Mouse (Mus musculus) kidney, postnatal 4 days (tissue): Measurements from ENCODE around the gene Dpm3.

Experiments used
- DNase-seq, 2 experiments: peaks; one replicate each; pipeline ENCODE4 v3.0.0; 2021; ENCODE audit warnings: mixed read lengths in 2 of 2

Dpm3 gene

DNA sequence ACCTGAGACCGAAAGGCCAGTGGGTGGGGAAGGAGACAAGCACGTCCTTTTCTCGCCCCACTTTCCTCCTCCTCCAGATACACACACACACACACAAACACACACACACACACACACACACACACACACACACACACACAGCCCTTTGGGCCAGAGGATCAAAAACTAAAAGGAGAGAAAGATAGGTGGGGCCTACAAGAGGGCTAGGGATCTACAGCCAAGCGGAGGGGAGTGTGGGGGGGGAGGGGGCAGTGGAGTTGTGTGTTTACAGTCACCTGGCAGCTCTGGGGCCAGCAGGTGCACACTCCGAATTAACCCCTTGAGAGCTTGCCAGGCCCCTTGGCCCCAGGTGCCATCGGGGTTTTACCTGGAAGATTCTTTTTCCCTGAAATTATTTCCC is 26.5 kb upstream of the Dpm3 start:
- no peak for DNase-seq

- DNase-seq: peak in 1 of 2 experiments; percentile 56
Observed at GRCm38 (mm10) chr3:89233562-89234110, 25.5 kb upstream of the Dpm3 start.

DNA sequence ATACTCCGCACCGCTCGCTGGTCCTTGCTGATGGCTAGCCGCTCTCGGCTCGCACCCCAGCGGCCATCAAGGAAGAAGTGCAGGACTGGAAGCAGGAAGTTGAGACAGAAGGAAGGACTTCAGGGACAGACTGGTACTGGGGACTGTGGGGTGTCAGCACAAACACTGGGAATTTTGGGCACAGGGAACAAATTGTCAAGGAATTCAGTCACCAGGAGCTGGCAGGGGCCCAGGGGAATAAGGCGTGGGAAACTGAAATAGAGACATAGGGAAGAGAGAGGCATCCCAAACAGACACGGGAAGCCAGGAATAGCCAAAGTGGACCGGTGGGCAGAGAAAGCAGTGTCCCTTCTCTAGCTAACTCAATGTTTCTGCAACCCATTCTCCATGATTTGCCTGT is 22.6 kb upstream of the Dpm3 start:
- no peak for DNase-seq

DNA sequence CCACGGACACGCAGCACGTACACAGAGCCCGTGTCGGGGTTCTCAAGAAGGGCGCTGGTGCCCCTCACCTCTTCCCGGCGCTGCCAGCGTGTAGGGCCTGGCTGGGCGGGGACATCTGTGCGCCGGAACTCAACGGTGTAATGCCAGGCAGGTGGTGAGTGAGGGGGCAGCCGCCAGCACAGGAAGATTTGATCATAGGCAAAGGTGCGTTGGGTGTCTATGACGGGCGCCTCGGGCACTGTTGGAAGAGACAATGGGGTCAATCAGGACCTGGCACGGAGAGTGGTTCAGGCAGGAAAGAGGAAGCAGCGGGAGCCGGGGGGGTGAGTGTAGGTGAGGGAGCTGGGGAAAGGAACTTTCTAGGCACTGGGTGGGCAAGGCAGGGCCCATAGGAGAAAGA is 21.5 kb upstream of the Dpm3 start:
- DNase-seq: no peak

GRCm38 (mm10) chr3:89238494-89238893 is 20.7 kb upstream of the Dpm3 start:
- peak in 1 of 2 experiments; percentile 51 for DNase-seq

- DNase-seq: peak; percentile 76 to 84
Observed at GRCm38 (mm10) chr3:89242331-89242895, 16.7 kb upstream of the Dpm3 start.

- DNase-seq: peak; percentile 70 to 82
Observed at GRCm38 (mm10) chr3:89243609-89244008, 15.5 kb upstream of the Dpm3 start.

DNA sequence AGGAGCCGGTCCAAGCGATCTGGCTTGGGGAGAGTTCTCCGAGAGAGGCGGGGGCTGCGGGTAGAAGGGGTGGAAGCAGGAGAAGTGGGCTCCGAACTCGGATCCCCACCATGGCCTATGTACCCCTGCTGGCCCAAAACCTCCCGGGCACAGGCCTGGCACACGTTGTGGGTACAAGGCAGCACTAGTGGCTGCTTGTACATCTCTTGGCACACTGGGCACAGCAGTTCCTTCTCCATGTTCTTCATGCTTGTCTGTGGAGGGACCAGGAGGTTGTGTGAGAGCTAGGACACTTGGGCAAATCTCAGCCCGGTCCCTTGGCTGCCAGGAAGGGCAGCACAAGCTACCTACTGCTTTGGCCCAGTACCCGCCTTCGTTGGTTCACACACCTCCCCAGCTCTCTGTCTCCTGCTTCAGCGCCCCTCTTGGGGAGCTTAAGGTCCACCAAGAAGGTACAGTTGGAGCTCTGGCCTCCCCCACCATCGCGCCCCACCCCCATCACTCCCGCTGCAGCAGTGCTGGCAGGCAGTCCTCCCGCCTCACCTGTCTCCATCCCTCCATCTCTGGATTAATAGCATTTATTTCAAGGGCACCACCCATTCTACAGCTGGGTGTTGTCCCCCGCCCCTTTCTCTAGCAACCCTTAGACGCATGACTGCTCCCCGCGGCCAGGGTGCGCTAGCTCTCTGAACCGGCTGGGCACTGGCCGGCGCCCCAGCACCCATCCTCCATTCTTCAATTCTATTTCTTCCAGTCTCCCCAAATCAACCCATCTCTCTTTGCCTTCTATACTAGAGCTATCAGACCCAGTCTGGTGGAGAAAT is 14.8 kb upstream of the Dpm3 start:
- DNase-seq: peak; percentile 63 to 72

- peak; percentile 62 to 72 for DNase-seq
Observed at GRCm38 (mm10) chr3:89244982-89245687, 14.0 kb upstream of the Dpm3 start.

- DNase-seq: peak; percentile 46 to 61
Observed at GRCm38 (mm10) chr3:89245688-89246171, 13.4 kb upstream of the Dpm3 start, which contains the start of gene Krtcap2. Gene Krtcap2, plus strand, starts transcription at chr3:89245966.

DNA sequence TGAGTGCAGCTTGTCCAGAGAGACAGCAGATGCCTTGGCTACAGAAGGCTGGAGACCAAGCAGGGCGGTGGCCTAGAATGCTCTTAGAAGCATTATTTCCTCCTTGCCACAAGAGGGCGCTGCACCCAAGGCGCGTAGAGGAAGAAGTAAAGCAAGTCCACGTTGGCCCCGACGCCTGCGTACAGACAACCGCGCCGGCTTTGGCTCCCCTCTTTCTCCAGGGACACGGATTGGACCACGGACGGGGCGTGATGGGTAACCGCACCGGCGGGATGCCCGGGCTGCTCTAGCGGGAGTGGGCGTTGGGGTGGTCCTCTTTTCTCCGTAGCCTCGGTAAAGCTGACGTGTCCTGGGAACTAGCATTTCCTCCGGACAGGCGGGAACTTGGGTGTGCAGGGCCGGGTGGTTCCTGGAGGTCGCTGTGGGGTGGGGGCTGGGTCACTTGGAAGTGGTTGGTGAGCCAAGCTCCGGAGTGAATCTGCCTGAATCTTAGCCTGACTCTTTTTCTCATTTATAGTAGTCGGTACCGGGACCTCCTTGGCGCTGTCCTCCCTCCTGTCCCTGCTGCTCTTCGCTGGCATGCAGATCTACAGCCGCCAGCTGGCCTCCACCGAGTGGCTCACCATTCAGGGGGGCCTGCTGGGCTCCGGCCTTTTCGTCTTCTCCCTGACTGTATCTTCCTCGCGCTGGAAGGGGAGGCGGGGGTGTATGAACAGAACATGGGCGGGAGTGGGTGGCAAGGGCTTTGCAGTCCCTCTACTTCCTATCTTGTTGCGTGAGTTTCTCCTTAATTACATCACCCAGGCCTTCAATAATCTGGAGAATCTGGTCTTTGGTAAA is 12.7 kb upstream of the Dpm3 start, which contains the start of gene Trim46:
Trim46 (minus strand) TSS at position 49 of the 840 bp plus-strand sequence.
- DNase-seq: peak; percentile 91 to 95

GRCm38 (mm10) chr3:89247466-89247865 is 11.7 kb upstream of the Dpm3 start:
- DNase-seq: no peak

GRCm38 (mm10) chr3:89250435-89251040 is 8.6 kb upstream of the Dpm3 start:
- DNase-seq: peak; percentile 80 to 86

DNA sequence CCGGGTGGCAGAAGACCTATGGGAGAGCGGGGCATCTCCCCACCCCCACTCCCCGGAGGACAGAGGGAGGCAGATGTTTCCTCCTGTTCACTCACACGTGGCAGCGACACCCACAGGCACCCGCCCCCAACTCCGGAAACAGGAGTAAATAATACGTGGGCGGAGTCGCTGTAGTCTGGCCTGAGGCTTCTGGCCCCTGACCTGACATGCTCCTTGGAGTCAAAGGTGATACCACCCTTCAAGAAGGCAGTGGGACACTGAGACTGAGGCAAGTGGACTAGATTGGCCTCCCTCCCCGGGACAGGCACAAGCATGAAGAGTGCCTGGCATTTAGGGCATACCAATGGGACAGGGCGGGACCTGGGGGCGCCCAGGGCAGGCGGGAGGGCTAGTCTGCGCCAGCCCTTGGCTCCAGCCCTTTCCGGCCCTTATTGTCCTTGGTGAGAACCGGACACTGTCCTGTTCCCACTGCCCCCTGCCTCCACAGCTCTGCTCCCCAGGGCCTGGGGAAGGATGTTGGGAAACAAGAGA is 7.7 kb upstream of the Dpm3 start:
- DNase-seq: peak; percentile 74 to 84

- DNase-seq: no peak
Observed at GRCm38 (mm10) chr3:89254994-89255393, 4.2 kb upstream of the Dpm3 start.

GRCm38 (mm10) chr3:89256177-89256576 is 3.0 kb upstream of the Dpm3 start:
- DNase-seq: no peak

DNA sequence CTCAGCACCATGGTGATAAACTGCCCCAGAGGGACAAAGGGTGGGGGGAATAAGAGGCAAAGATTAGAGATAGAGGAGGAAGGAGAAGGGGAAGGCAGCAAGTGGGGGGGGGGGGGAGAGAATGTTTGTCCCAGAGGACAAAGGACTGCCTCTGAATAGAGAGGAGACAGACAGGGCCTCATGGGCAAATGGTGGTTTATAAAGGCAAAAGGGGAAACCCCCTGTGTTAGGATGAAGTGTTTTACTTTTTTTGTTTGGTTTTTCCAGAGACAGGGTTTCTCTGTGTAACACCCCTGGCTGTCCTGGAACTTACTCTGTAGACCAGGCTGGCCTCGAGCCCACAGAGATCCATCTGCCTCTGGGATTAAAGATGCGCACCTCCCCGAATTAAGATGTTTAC is 1.1 kb downstream of the Dpm3 start:
- no peak for DNase-seq

DNA sequence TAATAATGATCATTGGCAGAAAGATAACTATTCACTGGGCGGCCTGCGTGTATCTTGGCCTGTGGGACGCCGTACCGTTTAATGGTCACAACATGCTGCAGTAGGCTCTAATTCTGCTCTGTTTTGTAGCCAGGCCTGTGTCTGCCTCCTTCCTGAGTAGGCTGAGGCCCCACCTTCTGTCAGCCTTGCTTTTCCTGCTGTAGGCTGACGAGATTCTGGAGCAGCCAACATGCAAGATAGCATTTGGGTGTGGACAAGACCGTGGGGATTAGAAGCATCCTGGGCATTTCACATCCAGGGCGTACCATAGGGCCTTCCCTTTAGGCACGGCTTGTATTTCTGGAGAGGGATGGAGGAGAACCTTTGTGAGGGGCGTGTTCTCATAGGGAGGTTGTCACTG is 3.3 kb downstream of the Dpm3 start:
- DNase-seq: peak in 1 of 2 experiments; percentile 37

- DNase-seq: peak; percentile 80 to 86
Observed at GRCm38 (mm10) chr3:89266439-89266893, 7.3 kb downstream of the Dpm3 start.

DNA sequence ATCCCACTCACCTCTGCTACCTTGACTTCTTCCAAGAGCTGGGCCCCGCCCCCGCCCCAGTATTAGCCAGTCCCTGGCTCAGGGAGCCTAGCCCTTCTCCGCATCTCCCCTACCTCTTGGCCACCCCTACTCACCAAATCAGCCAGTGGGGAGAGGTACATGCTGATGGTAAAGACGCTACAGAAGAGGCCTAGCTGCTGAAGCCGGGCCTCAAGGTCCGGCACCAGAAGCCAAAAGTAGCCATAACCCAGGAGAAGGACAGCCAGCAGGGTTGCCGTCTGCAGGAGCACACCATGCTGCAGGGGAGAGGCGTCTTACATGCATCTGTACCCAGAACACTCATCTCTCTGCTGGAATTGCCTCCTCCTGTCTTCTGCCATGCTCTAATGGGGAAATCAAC is 9.8 kb downstream of the Dpm3 start:
- DNase-seq: no peak

- DNase-seq: peak; percentile 90 to 92
Observed at GRCm38 (mm10) chr3:89270051-89270755, 11.0 kb downstream of the Dpm3 start, which contains the start of gene Slc50a1. Gene Slc50a1, minus strand, starts transcription at chr3:89270570.
